Mouse (Mus musculus): ENCODE results near the gene Figla. TPM values are rescaled to one million over a fixed set of nuclear protein-coding genes. Genes with fewer than 3 reads are reported as not detected.
"Not testable (repeated sequence)": the region's sequence is repeated elsewhere in the genome, so short reads cannot be mapped to it uniquely, and the experiment has no call there.

Gene Figla
- total and polyA plus RNA-seq, 2 experiments = not detected

- 78% methylated on average over 18 of the region's 18 CpGs for WGBS
- Histone ChIP-seq H3K4me3 (ENCODE audit: insufficient read depth, low read depth, low read length) (no peak overlapping the region), H3K79me2 (ENCODE audit: control insufficient read depth, insufficient read depth, low read length) (no peaks in the 10 kb centered on the region), H3K36me3 (ENCODE audit: control insufficient read depth, insufficient read depth, low read length) (no peaks in the 10 kb centered on the region), H3K9ac (ENCODE audit: low read depth, low read length) (no peak overlapping the region), H3K4me1 (ENCODE audit: control insufficient read depth, insufficient read depth, low read length) (peaks cover 2% of the 10 kb centered on the region; the same call in 1 of the 2 replicates), H3K27me3 (ENCODE audit: control insufficient read depth, insufficient read depth, low read length) (no peaks in the 10 kb centered on the region), H3K27ac (replicated peaks; ENCODE audit: insufficient read depth, low read depth, low read length) (no peak overlapping the region)
- no peak for TF ChIP-seq POLR2A (IDR thresholded peaks at IDR 0.05; ENCODE audit: extremely low read depth, insufficient read depth, low read length)
- peak; percentile 70 for TF ChIP-seq CTCF (IDR thresholded peaks at IDR 0.05; ENCODE audit: low read depth, low read length)
- DNase-seq (ENCODE audit: extremely low read depth, low read depth, low spot score) = peak; percentile 12
Observed at GRCm38 (mm10) chr6:86003405-86003925, 12.5 kb upstream of the Figla start.

- H3K4me3 ChIP-seq (ENCODE audit: insufficient read depth, low read depth, low read length) = no peak overlapping the region
- no peak overlapping the region for H3K27ac ChIP-seq (replicated peaks; ENCODE audit: insufficient read depth, low read depth, low read length)
- TF ChIP-seq POLR2A (IDR thresholded peaks at IDR 0.05; ENCODE audit: extremely low read depth, insufficient read depth, low read length) (no peak), CTCF (IDR thresholded peaks at IDR 0.05; ENCODE audit: low read depth, low read length) (peak; percentile 98)
- H3K79me2 ChIP-seq (ENCODE audit: control insufficient read depth, insufficient read depth, low read length) = no peaks in the 10 kb centered on the region
- H3K4me1 ChIP-seq (ENCODE audit: control insufficient read depth, insufficient read depth, low read length) = peaks cover 2% of the 10 kb centered on the region; the same call in 1 of the 2 replicates
- peak overlapping the region; percentile 43 for H3K9ac ChIP-seq (ENCODE audit: low read depth, low read length)
- H3K36me3 ChIP-seq (ENCODE audit: control insufficient read depth, insufficient read depth, low read length) = no peaks in the 10 kb centered on the region
- DNase-seq (ENCODE audit: extremely low read depth, low read depth, low spot score) = peak; percentile 76
- WGBS = 12% methylated on average over 18 of the region's 18 CpGs
- no peaks in the 10 kb centered on the region for H3K27me3 ChIP-seq (ENCODE audit: control insufficient read depth, insufficient read depth, low read length)
Observed at GRCm38 (mm10) chr6:86004271-86005148, 11.5 kb upstream of the Figla start.

GRCm38 (mm10) chr6:86009980-86010379 is 6.0 kb upstream of the Figla start:
- 37% methylated on average over 4 of the region's 4 CpGs for WGBS
- peak; percentile 49 for DNase-seq (ENCODE audit: extremely low read depth, low read depth, low spot score)
- H3K36me3 ChIP-seq (ENCODE audit: control insufficient read depth, insufficient read depth, low read length) = no peaks in the 10 kb centered on the region
- no peak overlapping the region for H3K27ac ChIP-seq (replicated peaks; ENCODE audit: insufficient read depth, low read depth, low read length)
- no peak for TF ChIP-seq POLR2A (IDR thresholded peaks at IDR 0.05; ENCODE audit: extremely low read depth, insufficient read depth, low read length)
- TF ChIP-seq CTCF (IDR thresholded peaks at IDR 0.05; ENCODE audit: low read depth, low read length) = peak; percentile 71
- H3K4me3 ChIP-seq (ENCODE audit: insufficient read depth, low read depth, low read length) = no peak overlapping the region
- no peaks in the 10 kb centered on the region for H3K27me3 ChIP-seq (ENCODE audit: control insufficient read depth, insufficient read depth, low read length)
- no peaks in the 10 kb centered on the region for H3K79me2 ChIP-seq (ENCODE audit: control insufficient read depth, insufficient read depth, low read length)
- no peak overlapping the region for H3K9ac ChIP-seq (ENCODE audit: low read depth, low read length)
- no peaks in the 10 kb centered on the region for H3K4me1 ChIP-seq (ENCODE audit: control insufficient read depth, insufficient read depth, low read length)

- not testable (repeated sequence) for H3K4me3 ChIP-seq (ENCODE audit: insufficient read depth, low read depth, low read length); H3K27me3 ChIP-seq (ENCODE audit: control insufficient read depth, insufficient read depth, low read length); H3K27ac ChIP-seq (replicated peaks; ENCODE audit: insufficient read depth, low read depth, low read length); H3K36me3 ChIP-seq (ENCODE audit: control insufficient read depth, insufficient read depth, low read length); H3K79me2 ChIP-seq (ENCODE audit: control insufficient read depth, insufficient read depth, low read length); DNase-seq (ENCODE audit: extremely low read depth, low read depth, low spot score); H3K9ac ChIP-seq (ENCODE audit: low read depth, low read length); H3K4me1 ChIP-seq (ENCODE audit: control insufficient read depth, insufficient read depth, low read length)
- WGBS = 66% methylated on average over 5 of the region's 5 CpGs
Observed at GRCm38 (mm10) chr6:86014812-86015211, 1.2 kb upstream of the Figla start.

- H3K36me3 ChIP-seq (ENCODE audit: control insufficient read depth, insufficient read depth, low read length) = no peaks in the 10 kb centered on the region
- H3K4me3 ChIP-seq (ENCODE audit: insufficient read depth, low read depth, low read length) = no peak overlapping the region
- WGBS = 85% methylated on average over 23 of the region's 23 CpGs
- no peak overlapping the region for H3K9ac ChIP-seq (ENCODE audit: low read depth, low read length)
- H3K27me3 ChIP-seq (ENCODE audit: control insufficient read depth, insufficient read depth, low read length) = no peaks in the 10 kb centered on the region
- TF ChIP-seq POLR2A (IDR thresholded peaks at IDR 0.05; ENCODE audit: extremely low read depth, insufficient read depth, low read length) = no peak
- no peak for DNase-seq (ENCODE audit: extremely low read depth, low read depth, low spot score)
- no peak overlapping the region for H3K27ac ChIP-seq (replicated peaks; ENCODE audit: insufficient read depth, low read depth, low read length)
- H3K79me2 ChIP-seq (ENCODE audit: control insufficient read depth, insufficient read depth, low read length) = no peaks in the 10 kb centered on the region
- no peaks in the 10 kb centered on the region for H3K4me1 ChIP-seq (ENCODE audit: control insufficient read depth, insufficient read depth, low read length)
Observed at GRCm38 (mm10) chr6:86016793-86017350, 901 bp downstream of the Figla start.

Data from liver, adult 2 months (tissue).